Mouse (Mus musculus) neural tube, embryonic 12.5 days (tissue): ENCODE results near the gene Vps53. TPM values are rescaled to one million over a fixed set of nuclear protein-coding genes. Genes with fewer than 3 reads are reported as not detected.

ENCODE experiments used
- ATAC-seq: fragments of 200-750 bp; cut with Nextera tagmentation; 2 replicates; pipeline ENCODE4 v1.8.0; 2017; ENCODE audit warnings: low read depth, mild to moderate bottlenecking, moderate TSS enrichment, moderate library complexity; ENCODE audit not compliant: low FRiP score
- H3K27ac ChIP-seq: fragments of 300-500 bp; sonication (generic); 2 replicates; pipeline ENCODE4 v1.5.1; 2016
- H3K27me3 ChIP-seq: fragments of 300-500 bp; sonication (generic); replicated peaks from 2 replicates; pipeline ENCODE4 v1.6.1; 2016; ENCODE audit warnings: mild to moderate bottlenecking
- H3K36me3 ChIP-seq: fragments of 300-500 bp; sonication (generic); 2 replicates; pipeline ENCODE4 v1.6.1; 2016; ENCODE audit warnings: mild to moderate bottlenecking
- H3K4me1 ChIP-seq: fragments of 300-500 bp; sonication (generic); 2 replicates; pipeline ENCODE4 v1.6.1; 2016
- H3K4me2 ChIP-seq: fragments of 300-500 bp; sonication (generic); replicated peaks from 2 replicates; pipeline ENCODE4 v1.6.1; 2016; ENCODE audit warnings: mild to moderate bottlenecking
- H3K4me3 ChIP-seq: fragments of 300-500 bp; sonication (generic); 2 replicates; pipeline ENCODE4 v1.5.1; 2016
- H3K9ac ChIP-seq: fragments of 300-500 bp; sonication (generic); 2 replicates; pipeline ENCODE4 v1.6.1; 2016; ENCODE audit warnings: mild to moderate bottlenecking
- H3K9me3 ChIP-seq: fragments of 300-500 bp; sonication (generic); 2 replicates; pipeline ENCODE4 v1.6.1; 2016; ENCODE audit warnings: mild to moderate bottlenecking
- WGBS: fragments of 180-500 bp; shearing (Covaris S2); methylation state at CpG from one replicate; pipeline ENCODE4 v1.1.7; 2016; 5-methylcytosine and 5-hydroxymethylcytosine counted together
- polyA plus RNA-seq: library from polyadenylated mRNA; unstranded; fragments of >200 nt; fragmentation: Nextera tagmentation; extraction: Ambion mirVana; gene quantifications from 2 replicates; pipeline ENCODE4 v1.2.1, GENCODE M21; 2016

Vps53 gene
- polyA plus RNA-seq, 1 experiment from 2014 or later: 62.2 TPM

DNA sequence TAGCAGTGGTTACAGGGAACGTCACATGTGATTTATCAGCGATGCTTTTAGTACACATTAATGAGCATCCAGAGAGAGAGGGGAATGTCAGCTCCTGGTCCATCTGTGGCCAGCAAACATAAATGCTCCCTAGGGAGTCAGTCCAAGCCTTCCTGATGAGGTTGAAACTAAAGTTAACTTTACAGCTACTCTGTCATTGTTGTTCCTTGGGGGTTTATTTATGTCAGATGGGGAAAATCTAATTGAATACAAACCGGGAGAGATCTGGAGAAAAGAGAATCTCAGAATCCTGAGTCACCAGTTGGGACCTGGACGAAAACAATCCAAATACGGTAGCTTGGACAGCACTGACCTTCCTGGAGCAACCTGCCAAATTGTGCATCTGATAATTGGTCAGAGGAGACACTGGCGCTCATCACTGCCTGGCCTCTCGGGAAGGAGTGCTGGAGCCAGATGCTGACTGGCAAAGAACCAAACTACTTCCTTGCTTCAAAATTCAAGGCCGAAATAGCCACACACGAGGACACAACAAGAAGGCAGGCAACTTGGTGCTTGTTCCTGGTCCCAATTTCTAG lies 113.8 kb downstream of the Vps53 start:
- ATAC-seq: no peak
- no peaks in the 10 kb centered on the region for H3K4me1 ChIP-seq
- H3K4me2 ChIP-seq: no peak overlapping the region
- H3K27ac ChIP-seq: no peak overlapping the region
- peaks cover 21% of the 10 kb centered on the region; the same call in 1 of the 2 replicates for H3K36me3 ChIP-seq
- no peak overlapping the region for H3K4me3 ChIP-seq
- H3K27me3 ChIP-seq: no peaks in the 10 kb centered on the region
- H3K9ac ChIP-seq: no peak overlapping the region
- H3K9me3 ChIP-seq: no peaks in the 10 kb centered on the region
- WGBS: 65% methylated on average over 9 of the region's 9 CpGs

DNA sequence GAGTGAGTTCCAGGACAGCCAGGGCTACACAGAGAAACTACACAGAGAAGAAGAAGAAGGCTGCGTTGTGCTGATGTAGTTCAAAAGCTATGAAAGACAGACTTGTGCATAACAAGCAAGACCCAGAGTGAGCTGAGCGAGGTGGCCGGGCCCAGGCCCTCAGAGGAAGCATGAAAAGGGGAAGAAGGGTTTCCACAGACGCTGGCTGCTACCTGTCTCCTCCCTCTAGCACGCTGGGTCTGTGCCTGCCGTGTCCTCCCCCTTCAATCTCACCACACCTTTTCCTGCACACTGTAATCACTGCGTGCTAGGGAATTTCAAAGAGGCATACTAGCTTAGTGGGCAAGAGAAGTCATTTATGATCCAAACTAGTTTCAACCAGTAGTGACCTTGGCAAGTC lies 115.0 kb downstream of the Vps53 start:
- H3K9me3 ChIP-seq: no peaks in the 10 kb centered on the region
- H3K4me1 ChIP-seq: no peaks in the 10 kb centered on the region
- no peak for ATAC-seq
- no peaks in the 10 kb centered on the region for H3K27me3 ChIP-seq
- H3K4me3 ChIP-seq: no peak overlapping the region
- H3K27ac ChIP-seq: no peak overlapping the region
- H3K4me2 ChIP-seq: no peak overlapping the region
- WGBS: 93% methylated on average over 7 of the region's 7 CpGs
- no peak overlapping the region for H3K9ac ChIP-seq
- H3K36me3 ChIP-seq: peaks cover 21% of the 10 kb centered on the region; the same call in 1 of the 2 replicates

DNA sequence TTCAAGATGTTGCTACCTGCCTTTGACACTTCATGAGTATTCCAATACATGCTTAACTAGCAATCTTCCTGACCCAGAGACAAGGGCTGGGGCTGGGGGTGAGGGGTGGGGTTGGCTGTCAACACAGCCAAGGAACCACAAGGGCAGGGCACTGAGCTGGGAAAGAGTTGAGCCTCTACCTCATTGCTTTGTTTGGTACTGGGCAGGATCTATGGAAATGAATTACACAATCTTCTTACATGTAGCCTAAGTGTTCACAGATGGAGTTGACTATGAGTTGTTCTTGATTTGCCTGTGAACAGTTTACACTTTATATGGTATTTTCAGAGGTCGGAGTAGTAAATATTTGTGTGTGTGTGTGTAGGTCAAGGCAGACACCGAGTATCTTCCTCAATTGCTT lies 118.5 kb downstream of the Vps53 start:
- H3K4me2 ChIP-seq: no peak overlapping the region
- H3K9me3 ChIP-seq: no peaks in the 10 kb centered on the region
- no peak overlapping the region for H3K4me3 ChIP-seq
- no peaks in the 10 kb centered on the region for H3K27me3 ChIP-seq
- peaks cover 15% of the 10 kb centered on the region; the same call in 1 of the 2 replicates for H3K36me3 ChIP-seq
- H3K4me1 ChIP-seq: no peaks in the 10 kb centered on the region
- no peak for ATAC-seq
- no peak overlapping the region for H3K27ac ChIP-seq
- 90% methylated on average over 2 of the region's 2 CpGs for WGBS
- no peak overlapping the region for H3K9ac ChIP-seq

DNA sequence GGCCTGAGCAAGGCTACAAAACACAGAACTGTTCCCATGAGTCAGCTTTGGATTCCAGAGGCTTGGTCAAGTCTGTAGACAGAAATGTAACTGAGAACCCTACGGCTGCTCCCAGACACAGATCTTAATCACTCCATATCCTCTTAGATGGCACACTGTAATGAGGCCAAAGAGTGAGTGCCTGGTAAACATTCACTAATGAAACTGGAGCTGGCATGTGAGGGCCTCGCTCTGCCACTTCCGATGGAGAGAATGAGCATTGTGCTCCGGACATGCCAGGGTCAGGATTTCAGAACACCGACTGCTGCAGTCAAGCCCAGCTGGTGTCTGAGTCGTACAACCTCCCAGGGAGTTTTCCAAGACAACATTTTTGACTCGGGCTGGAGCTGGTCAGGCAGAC lies 119.5 kb downstream of the Vps53 start:
- ATAC-seq: no peak
- Histone ChIP-seq H3K9ac (no peak overlapping the region), H3K27ac (no peak overlapping the region), H3K4me1 (no peaks in the 10 kb centered on the region), H3K4me3 (no peak overlapping the region), H3K4me2 (no peak overlapping the region), H3K9me3 (no peaks in the 10 kb centered on the region), H3K27me3 (no peaks in the 10 kb centered on the region), H3K36me3 (peaks cover 15% of the 10 kb centered on the region; the same call in 1 of the 2 replicates)
- 79% methylated on average over 7 of the region's 7 CpGs for WGBS

DNA sequence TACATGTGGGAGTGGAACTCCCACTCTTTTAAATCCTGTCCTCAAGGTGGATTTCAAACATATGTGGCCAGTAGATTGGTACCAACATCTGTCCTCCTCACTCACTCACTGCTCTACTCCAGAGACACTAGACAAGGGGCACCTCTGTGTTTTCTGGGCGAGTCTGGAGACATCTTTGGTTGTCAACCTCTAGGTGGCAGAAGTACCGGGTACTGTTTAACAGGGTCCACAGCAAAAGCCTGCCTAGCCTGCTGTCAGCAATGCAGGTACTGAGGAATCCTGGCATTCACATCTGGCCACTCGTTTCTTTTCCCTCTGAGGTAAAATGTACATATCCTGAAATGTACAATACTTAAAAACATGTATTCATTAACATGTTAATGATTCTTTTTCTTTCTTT lies 123.0 kb downstream of the Vps53 start:
- ATAC-seq: no peak
- H3K9me3 ChIP-seq: no peaks in the 10 kb centered on the region
- H3K4me3 ChIP-seq: no peak overlapping the region
- no peaks in the 10 kb centered on the region for H3K27me3 ChIP-seq
- H3K4me2 ChIP-seq: no peak overlapping the region
- no peaks in the 10 kb centered on the region; the same call in 1 of the 2 replicates for H3K4me1 ChIP-seq
- no peak overlapping the region for H3K27ac ChIP-seq
- 0 out of 2 replicates have a peak, but pooled peaks cover under 1% of the 10 kb centered on the region for H3K36me3 ChIP-seq
- no peak overlapping the region for H3K9ac ChIP-seq
- WGBS: 29% methylated on average over 3 of the region's 3 CpGs

DNA sequence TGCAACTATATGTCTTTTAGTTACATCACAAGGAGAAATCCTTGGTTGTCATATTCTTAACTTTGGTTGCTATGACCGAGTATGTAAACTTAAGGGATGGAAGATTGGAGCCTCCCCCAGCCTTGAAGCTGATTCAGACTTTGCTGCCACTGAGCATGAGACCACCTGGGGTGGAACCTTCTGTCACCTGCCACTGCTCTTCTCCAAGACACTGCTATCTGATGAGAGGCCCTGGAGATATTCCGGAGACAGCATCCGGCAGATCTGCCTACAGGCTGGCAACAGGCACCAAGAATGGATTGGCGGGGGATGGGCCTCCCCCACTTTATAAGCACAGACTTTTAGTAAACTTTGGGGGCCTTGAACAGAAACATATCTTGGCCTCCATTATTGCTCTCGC lies 127.0 kb downstream of the Vps53 start:
- Histone ChIP-seq H3K4me1 (no peaks in the 10 kb centered on the region; the same call in 1 of the 2 replicates), H3K4me3 (no peak overlapping the region), H3K9ac (no peak overlapping the region), H3K4me2 (no peak overlapping the region), H3K27ac (no peak overlapping the region), H3K27me3 (no peaks in the 10 kb centered on the region), H3K9me3 (no peaks in the 10 kb centered on the region), H3K36me3 (no peaks in the 10 kb centered on the region)
- WGBS: 95% methylated on average over 5 of the region's 5 CpGs
- ATAC-seq: no peak

DNA sequence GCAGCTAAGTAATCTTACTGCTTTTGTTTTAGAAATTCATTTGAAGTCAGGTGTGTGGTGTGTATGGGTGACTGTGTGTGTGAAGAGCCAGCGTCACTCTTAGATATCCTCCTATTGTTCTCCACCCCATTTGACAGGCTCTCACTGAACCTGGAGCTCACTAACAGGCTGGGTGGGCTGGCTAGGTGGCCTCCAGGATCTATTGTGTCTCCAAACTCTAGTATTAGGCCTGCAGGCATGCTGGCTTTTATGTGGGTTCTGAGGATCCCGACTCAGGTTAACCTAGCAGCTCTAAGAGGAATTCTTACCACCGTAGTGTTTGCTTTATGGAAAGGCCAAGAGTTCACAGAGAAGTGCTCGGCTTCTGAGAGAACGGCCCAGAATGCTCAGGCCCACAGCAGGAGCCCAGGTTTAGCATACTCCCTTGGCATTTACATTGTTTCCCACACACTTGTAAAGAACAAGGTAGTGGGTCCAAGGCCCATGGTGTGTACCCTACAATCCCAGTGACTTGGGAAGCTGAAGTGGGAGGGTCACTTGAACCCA lies 128.4 kb downstream of the Vps53 start:
- Histone ChIP-seq H3K9ac (no peak overlapping the region), H3K4me1 (no peaks in the 10 kb centered on the region; the same call in 1 of the 2 replicates), H3K27ac (no peak overlapping the region), H3K9me3 (no peaks in the 10 kb centered on the region), H3K4me2 (no peak overlapping the region), H3K27me3 (no peaks in the 10 kb centered on the region), H3K36me3 (peaks cover 9% of the 10 kb centered on the region), H3K4me3 (no peak overlapping the region)
- ATAC-seq: no peak
- 32% methylated on average over 5 of the region's 5 CpGs for WGBS

DNA sequence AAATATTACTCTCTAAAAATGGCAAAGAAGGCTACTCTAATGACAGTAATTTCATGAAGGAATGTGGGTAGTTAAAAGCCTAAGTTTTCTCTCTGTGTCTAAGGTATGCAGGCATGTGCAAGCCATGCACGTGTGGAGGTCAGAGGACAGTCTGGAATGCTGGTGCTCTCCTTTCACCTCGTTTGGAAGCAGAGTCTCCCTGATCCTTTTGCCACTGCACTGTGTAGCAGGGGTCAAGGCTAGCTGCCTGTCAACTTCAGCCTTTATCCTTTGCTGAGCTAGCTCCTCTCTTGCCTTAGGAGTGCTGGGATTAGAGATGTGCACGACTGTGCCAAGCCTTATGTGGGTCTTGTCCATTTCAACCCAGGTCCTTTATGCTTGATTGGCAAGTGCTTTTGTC lies 128.9 kb downstream of the Vps53 start:
- WGBS: 50% methylated on average over 3 of the region's 3 CpGs
- no peak for ATAC-seq
- H3K4me2 ChIP-seq: no peak overlapping the region
- no peaks in the 10 kb centered on the region; the same call in 1 of the 2 replicates for H3K4me1 ChIP-seq
- H3K9ac ChIP-seq: no peak overlapping the region
- no peak overlapping the region for H3K4me3 ChIP-seq
- no peak overlapping the region for H3K27ac ChIP-seq
- H3K9me3 ChIP-seq: no peaks in the 10 kb centered on the region
- no peaks in the 10 kb centered on the region for H3K27me3 ChIP-seq
- peaks cover 12% of the 10 kb centered on the region for H3K36me3 ChIP-seq

DNA sequence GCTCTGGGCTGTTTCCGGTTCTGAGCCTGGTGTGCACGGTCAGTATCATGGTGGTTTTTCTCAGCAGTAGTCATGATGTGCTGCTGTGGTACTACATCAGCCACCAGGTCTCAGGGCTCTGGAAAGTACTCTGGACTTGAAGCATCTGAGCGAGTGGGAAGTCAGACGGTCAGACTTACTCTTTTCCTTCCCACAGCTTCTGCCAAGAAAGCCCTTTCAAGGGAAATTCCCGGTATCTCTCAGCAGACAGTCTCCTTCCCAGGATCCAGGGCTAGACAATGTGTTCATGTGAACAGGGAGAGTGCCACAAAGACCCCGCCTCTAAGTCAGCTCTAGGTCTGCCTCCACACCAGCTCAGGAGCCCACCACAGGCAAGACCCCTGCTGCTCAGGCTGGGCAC lies 134.1 kb downstream of the Vps53 start:
- H3K4me3 ChIP-seq: no peak overlapping the region
- H3K4me2 ChIP-seq: no peak overlapping the region
- no peaks in the 10 kb centered on the region for H3K9me3 ChIP-seq
- peaks cover 7% of the 10 kb centered on the region for H3K4me1 ChIP-seq
- peaks cover 17% of the 10 kb centered on the region for H3K36me3 ChIP-seq
- H3K27me3 ChIP-seq: no peaks in the 10 kb centered on the region
- ATAC-seq: no peak
- 85% methylated on average over 6 of the region's 6 CpGs for WGBS
- no peak overlapping the region for H3K27ac ChIP-seq
- no peak overlapping the region for H3K9ac ChIP-seq

DNA sequence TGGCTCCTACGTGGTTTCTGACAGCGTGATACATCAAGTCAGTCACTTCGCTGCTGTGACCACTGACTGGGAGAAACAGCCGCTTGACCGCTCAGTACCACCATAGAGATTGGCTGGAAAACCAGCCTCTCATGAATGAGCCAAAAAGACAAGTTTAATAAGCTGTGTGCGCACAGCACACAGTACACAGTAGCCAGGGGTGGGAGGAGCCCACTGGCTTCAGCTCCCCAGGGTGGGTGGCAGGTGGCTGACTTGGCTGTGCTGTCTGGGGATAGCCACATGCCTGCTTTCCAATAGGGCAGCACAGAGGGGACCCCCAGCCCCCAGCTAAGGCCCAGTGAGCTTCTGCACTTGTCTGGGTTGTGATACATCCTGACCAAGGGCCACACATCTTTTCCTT lies 135.0 kb downstream of the Vps53 start:
- H3K27ac ChIP-seq: no peak overlapping the region
- no peaks in the 10 kb centered on the region for H3K27me3 ChIP-seq
- WGBS: 77% methylated on average over 6 of the region's 6 CpGs
- no peak overlapping the region for H3K4me3 ChIP-seq
- ATAC-seq: no peak
- H3K9ac ChIP-seq: no peak overlapping the region
- no peak overlapping the region for H3K4me2 ChIP-seq
- peaks cover 17% of the 10 kb centered on the region for H3K36me3 ChIP-seq
- no peaks in the 10 kb centered on the region for H3K9me3 ChIP-seq
- peaks cover 7% of the 10 kb centered on the region for H3K4me1 ChIP-seq

DNA sequence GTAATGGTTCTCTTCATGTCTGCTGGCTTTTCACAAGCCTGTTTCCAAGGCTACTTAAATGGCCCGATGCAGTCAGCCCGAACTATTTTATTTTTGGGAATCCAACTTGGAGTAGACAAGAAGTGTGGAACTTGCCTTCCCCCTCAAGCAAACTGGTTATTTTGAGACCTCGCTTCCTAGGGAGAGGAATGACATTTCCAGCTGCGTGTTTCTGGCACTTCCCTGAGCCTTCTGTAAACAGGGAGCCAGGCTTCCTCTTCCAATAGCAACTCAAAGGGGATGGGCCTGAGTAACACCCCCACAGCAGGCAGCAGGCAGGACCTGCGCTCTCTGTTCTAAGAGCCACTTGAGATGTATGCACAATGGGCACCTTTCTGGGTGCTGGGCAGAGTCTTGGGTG lies 136.6 kb downstream of the Vps53 start:
- no peak for ATAC-seq
- Histone ChIP-seq H3K27ac (no peak overlapping the region), H3K4me3 (no peak overlapping the region), H3K27me3 (no peaks in the 10 kb centered on the region), H3K4me1 (peaks cover 7% of the 10 kb centered on the region), H3K9ac (no peak overlapping the region), H3K36me3 (peaks cover 17% of the 10 kb centered on the region), H3K4me2 (no peak overlapping the region), H3K9me3 (no peaks in the 10 kb centered on the region)
- 47% methylated on average over 5 of the region's 5 CpGs for WGBS

DNA sequence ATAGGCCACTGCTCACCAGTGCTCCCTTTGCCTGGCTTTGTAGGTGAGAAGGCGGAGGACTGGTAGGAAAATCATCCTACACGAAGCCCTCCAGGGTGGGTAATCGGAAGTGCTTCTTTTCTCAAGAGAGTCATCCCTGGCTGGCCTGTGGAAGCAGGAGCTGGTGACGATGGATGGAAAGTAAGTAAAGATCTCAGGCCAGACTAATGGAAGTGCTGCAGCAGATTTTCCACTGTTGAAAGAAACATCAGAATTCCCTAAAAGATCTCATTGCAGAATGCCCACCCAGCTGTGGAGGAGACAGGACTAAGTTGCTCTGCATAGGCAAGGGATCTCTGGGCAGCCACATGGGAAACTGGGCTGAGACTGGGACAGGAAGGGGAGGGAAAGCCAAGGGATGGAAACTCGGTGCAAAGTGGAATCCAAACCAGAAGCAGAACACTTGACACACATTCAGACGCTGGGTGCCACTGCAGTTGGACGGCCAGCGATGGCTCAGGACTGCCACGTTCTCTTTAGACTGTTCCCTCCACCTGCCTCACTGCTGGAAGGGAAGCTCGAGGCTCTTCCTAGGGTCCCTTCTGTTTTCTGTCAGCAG lies 137.3 kb downstream of the Vps53 start:
- no peak overlapping the region for H3K4me3 ChIP-seq
- ATAC-seq: no peak
- no peak overlapping the region for H3K27ac ChIP-seq
- peaks cover 7% of the 10 kb centered on the region for H3K4me1 ChIP-seq
- 76% methylated on average over 10 of the region's 10 CpGs for WGBS
- H3K36me3 ChIP-seq: peaks cover 17% of the 10 kb centered on the region
- H3K27me3 ChIP-seq: no peaks in the 10 kb centered on the region
- no peaks in the 10 kb centered on the region for H3K9me3 ChIP-seq
- H3K9ac ChIP-seq: no peak overlapping the region
- no peak overlapping the region for H3K4me2 ChIP-seq
